Mouse (Mus musculus) left cerebral cortex, adult 11 months (tissue): ENCODE data around the gene Fbxo45.

Experiments
- DNase-seq: peaks from one replicate; pipeline ENCODE4 v3.0.0; 2022; ENCODE audit warnings: low spot score

Fbxo45 gene

DNA sequence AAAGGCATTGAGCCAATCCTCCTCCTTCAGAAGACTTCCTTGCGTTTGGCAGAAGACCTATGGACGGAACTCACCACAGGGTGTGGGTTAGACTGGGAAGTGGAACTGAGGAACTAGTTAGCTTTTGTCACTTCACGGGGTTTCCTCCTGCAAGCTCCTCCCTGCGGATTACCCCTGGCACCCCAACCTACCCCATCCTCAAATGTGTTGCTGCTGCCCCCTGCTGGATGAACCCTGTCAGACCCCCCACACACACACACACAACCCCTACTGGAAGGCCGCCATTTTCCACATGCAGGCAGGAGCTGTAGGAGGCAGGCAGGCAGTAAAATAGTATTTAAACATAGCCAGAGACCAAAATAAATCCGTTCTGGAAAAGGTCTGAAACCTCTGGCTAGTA lies 44.3 kb downstream of the Fbxo45 start:
- peak; percentile 15 for DNase-seq

DNA sequence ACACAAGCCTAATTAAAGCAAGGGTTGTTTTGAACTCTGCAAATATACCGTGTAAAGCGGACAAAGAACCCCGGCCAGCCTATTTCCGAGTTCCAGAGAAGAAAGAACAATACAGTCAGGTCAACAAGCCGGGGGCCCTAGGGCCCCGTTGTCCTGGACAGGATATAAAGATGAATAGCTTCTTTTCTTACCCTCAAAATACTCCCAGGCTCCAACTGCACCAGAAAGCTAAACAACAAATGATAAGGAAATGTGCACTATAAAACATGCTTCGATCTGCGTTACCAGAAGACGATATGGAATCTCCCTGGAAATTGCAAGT lies 46.0 kb downstream of the Fbxo45 start:
- no peak for DNase-seq

DNA sequence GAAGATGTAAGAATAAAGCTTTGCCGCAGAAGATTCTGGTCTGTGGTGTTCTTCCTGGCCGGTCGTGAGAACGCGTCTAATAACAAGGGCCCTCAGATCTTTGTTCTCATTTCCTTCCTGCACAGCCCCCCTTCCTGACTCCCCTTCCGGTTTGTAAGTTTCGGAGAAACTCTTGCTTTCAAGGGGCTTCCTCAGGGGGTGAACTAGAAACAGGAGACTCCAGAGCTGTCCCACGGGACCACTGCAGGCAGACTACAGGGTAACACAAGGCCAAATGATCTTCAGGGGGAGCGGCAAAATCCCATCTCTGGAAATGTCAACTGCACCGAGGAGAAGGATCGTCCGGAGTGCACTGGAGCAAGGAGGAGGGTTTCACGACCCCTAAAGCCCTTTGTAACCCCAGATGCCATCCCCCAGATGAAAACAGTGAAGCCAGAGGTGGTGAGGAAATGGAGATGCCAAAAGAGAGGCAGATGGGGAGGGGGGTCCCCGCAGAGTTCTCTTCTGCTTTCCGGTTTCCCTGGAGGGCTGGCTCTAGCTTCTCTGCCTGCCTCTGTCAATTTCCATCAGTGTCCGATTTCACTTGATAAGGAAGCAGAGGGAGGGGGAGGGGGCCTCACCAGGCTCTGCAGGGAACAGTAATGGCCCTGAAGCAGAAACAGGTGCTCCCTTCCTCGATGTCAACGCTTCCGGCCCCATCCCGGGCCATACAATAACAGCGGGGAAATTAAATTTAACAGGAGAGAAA lies 46.5 kb downstream of the Fbxo45 start:
- no peak for DNase-seq

DNA sequence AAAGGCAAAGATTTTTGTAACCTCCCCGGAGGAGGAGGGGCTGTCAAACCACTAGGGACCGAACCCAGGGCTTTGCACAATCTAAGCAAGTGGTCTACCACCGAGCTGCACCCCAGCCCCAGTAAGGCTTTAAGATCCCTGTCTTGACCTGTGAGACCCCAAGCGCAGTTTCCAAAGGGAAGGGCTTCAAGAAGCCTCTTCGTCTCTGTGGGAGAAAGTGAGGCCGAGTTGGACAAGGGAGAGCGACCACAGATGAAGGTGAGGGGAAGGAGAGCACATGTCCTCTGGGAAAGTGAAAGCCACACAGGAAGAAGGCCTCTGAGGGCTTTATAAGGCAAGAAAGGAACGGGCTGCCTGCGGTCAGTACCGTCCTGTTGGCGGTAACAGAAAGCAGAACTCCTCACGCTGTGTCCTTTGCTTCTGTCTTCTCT lies 56.9 kb downstream of the Fbxo45 start:
- no peak for DNase-seq

DNA sequence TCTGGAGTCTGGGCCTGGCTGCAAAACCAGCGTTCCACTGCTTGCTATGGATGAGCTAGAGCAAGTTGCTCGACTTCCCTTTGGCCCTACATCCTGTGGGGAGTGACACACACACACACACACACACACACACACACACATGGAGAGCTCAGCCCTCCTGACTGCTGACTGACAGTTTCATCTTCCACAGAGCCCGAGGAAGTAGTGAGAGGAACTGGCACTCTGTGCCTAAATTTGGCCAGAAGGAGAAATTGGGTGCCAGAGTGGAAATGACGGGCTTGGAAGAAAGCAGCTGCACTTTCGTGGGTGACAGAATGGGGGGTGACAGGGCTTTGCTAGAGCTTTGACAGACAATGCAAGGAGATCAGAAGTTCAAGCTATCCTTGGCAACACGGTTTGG lies 57.8 kb downstream of the Fbxo45 start:
- DNase-seq, result peak; percentile 21

DNA sequence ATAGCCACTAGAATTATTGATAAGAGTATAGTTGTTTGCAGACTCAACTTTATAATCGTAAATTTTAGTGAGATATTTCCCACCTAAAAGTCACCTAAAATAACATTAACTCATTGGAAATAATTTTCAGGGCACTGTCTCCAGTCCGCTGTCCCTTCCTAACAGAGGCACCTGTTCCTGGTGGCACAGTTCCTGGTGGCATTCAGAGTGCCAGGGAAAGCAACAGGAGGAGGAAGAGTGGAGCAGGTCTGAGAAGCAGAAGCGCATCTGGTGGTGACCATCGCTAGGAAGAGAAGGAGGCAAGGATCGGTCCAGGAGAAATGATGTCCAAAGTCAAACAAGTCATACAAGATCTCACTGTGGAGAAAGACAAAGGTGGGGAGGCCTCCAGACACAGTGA lies 60.9 kb downstream of the Fbxo45 start:
- no peak for DNase-seq
